Mouse (Mus musculus): ENCODE data around the gene Glul.

Gene Glul

GRCm38 (mm10) chr1:153909213-153909962, 9.6 kb downstream of the Glul start:
- peak; percentile 39 for DNase-seq (ENCODE audit: low read depth)

GRCm38 (mm10) chr1:153909963-153910291, 10.2 kb downstream of the Glul start:
- DNase-seq (ENCODE audit: low read depth): no peak

- DNase-seq (ENCODE audit: low read depth): no peak
Observed at GRCm38 (mm10) chr1:153910423-153910822, 10.7 kb downstream of the Glul start.

GRCm38 (mm10) chr1:153911276-153911795, 11.6 kb downstream of the Glul start:
- DNase-seq (ENCODE audit: low read depth): no peak

- no peak for DNase-seq (ENCODE audit: low read depth)
Observed at GRCm38 (mm10) chr1:153913869-153914268, 14.1 kb downstream of the Glul start.

GRCm38 (mm10) chr1:153918521-153919206, 18.9 kb downstream of the Glul start:
- DNase-seq (ENCODE audit: low read depth): no peak

- no peak for DNase-seq (ENCODE audit: low read depth)
Observed at GRCm38 (mm10) chr1:153921642-153922041, 21.9 kb downstream of the Glul start.

- DNase-seq (ENCODE audit: low read depth): no peak
Observed at GRCm38 (mm10) chr1:153922571-153923021, 22.9 kb downstream of the Glul start.

GRCm38 (mm10) chr1:153924395-153925385, 24.9 kb downstream of the Glul start:
- no peak for DNase-seq (ENCODE audit: low read depth)

GRCm38 (mm10) chr1:153930431-153930830, 30.7 kb downstream of the Glul start:
- DNase-seq (ENCODE audit: low read depth): no peak

- DNase-seq (ENCODE audit: low read depth): no peak
Observed at GRCm38 (mm10) chr1:153933772-153934171, 34.0 kb downstream of the Glul start.

GRCm38 (mm10) chr1:153935844-153936380, 36.2 kb downstream of the Glul start:
- no peak for DNase-seq (ENCODE audit: low read depth)

- DNase-seq (ENCODE audit: low read depth): no peak
Observed at GRCm38 (mm10) chr1:153937025-153937424, 37.3 kb downstream of the Glul start.

- no peak for DNase-seq (ENCODE audit: low read depth)
Observed at GRCm38 (mm10) chr1:153940986-153941385, 41.2 kb downstream of the Glul start.

- no peak for DNase-seq (ENCODE audit: low read depth)
Observed at GRCm38 (mm10) chr1:153945181-153945580, 45.4 kb downstream of the Glul start.

GRCm38 (mm10) chr1:153946971-153947370, 47.2 kb downstream of the Glul start:
- DNase-seq (ENCODE audit: low read depth): no peak

GRCm38 (mm10) chr1:153947837-153948236, 48.1 kb downstream of the Glul start:
- no peak for DNase-seq (ENCODE audit: low read depth)

GRCm38 (mm10) chr1:153953232-153953631, 53.5 kb downstream of the Glul start:
- no peak for DNase-seq (ENCODE audit: low read depth)

- DNase-seq (ENCODE audit: low read depth): no peak
Observed at GRCm38 (mm10) chr1:153953797-153954196, 54.1 kb downstream of the Glul start.

GRCm38 (mm10) chr1:153957850-153958249, 58.1 kb downstream of the Glul start:
- no peak for DNase-seq (ENCODE audit: low read depth)

Data from NIH3T3 (cell line).